Mouse (Mus musculus): ENCODE measurements around the gene Kctd12b. TPM values are rescaled to one million over a fixed set of nuclear protein-coding genes. Genes with fewer than 3 reads are reported as not detected.
A peak's percentile ranks its signal among the peaks of the same experiment; 100 is the strongest.
"Not testable (repeated sequence)": the region's sequence is repeated elsewhere in the genome, so short reads cannot be mapped to it uniquely, and the experiment has no call there.

Kctd12b gene
- 8.3 to 10.5 TPM (median 9.2 TPM) in 3 replicates for total RNA-seq (2017)

DNA sequence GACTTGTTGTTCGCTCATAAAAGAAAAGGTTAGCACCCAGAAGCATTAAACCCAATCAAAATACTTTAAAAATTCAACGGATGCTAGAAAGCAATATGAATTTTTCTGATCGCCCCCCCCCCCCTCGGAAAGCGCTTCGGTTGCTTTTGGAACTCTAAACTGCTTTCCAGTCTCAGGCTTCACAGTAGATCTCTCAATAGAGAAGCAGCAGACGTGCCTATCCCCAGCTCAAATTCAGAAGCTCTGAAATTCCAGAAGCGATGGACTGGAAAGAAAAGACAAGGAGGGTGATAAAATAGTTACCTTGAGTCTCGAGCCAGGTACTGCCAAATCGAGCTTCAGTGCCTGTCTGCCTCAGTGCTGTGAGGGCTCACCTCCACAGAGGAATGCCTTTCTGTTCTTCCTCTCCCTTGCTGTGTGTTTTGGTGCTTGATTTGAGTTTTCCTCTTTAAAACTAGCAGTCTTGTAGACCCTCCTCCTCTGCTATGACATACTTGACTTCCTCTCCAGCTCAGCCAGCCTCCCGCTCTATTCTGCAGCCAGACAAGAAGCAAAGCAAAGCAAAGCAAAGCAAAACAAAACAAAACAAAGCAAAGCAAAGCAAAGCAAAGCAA is at the start of gene Kctd12b:
Gene Kctd12b, minus strand, starts transcription at position 610 of the 614 bp plus-strand sequence.
- no peak for ATAC-seq (replicated peaks; ENCODE audit: insufficient number of reproducible peaks, low FRiP score, low TSS enrichment, poor library complexity, severe bottlenecking)

DNA sequence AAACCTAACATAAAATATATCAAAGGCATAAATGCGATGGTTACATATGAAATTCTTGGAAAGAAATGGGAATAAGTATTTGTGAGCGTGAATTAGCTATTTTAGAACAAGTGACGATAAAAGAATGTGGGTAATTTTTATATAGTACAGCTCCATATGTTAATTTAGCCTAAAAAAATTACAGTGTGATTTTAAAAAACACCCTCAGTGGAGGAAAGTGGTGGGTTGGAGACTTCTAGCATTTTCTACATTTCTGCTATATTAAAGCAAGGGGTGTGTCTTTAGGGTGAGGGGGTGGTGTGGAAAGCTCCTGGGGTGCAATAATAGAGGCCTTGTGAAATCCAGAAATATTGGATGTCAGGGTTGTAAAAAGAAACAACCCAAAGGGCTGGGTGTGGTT is 46.3 kb upstream of the Kctd12b start:
- ATAC-seq (replicated peaks; ENCODE audit: insufficient number of reproducible peaks, low FRiP score, low TSS enrichment, poor library complexity, severe bottlenecking), result no peak

DNA sequence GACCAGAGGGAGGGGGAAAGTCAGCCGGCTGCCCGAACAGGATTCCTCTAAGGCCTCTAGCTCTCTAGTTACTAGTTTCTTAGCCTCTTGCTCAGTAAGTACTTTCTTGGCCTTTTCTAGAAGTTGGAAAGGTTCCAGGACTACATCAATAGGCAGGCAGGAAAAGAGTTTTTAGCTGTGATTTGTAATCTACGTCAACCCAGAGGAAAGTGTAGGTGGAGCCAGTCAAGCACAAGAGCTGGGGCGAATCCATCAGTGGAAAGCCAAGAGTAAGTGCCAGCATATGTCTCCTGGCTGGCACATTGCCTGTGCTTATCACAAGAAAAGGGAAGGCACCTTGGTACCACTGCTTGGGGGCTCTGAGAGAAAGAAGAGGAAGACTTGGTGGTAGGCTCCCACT is 39.5 kb upstream of the Kctd12b start:
- no peak for ATAC-seq (replicated peaks; ENCODE audit: insufficient number of reproducible peaks, low FRiP score, low TSS enrichment, poor library complexity, severe bottlenecking)

DNA sequence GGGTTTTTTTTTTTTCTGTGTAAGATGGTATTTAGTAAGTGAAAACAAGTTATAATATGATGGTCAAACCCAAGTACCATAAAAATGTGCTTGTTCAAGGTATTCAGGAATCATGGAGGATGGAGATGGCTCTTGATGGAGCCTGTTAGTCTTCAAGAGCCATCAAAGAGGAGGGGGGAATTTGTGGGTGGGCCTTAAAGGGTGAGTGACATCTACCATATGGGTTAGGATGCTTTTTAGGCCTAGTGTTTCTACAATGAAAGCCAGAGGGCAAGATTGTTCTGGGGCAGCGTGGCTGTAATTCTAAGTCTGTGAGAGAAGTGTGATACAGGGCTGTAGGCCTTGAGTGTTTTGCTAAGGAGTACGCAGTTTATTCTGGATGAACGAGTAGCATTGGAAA is 28.2 kb upstream of the Kctd12b start:
- no peak for ATAC-seq (replicated peaks; ENCODE audit: insufficient number of reproducible peaks, low FRiP score, low TSS enrichment, poor library complexity, severe bottlenecking)

DNA sequence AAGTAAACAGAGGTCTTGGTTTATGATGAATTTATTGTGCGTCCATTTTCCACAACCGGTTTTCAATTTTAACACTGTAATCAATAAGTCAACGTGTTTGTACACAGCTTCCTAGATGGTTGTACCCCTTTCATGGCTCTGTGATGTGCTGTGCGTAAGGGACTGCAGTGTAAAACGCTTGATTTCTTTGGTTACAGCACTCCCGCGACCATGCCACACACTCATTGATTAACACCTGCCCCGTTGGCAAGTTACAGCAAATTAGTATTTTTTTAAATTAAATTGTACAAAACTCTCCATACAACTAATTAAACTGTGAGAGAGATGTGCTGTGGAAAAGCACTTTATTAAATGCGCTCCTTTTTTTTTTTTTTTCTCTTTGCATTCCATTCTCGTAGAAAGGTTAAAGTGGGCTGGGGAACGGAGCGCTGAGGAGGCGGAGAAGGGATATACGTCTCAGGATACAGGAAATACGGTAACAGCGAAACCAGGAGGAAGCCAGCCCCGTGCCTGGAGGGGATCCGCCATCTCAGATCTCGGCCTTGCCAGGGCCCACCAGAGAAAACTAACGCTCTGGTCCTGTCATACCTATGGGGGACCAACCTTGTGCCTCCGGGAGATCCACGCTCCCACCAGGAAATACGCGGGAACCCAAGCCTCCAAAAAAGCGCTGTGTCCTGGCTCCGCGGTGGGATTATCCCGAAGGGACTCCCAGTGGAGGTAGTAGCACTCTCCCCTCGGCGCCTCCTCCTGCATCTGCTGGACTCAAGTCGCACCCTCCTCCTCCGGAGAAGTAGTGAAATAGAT is 27.1 kb upstream of the Kctd12b start, which contains the start of gene Nbdy:
Gene Nbdy, plus strand, starts transcription at position 481 of the 807 bp plus-strand sequence.
- 0 out of 2 replicates have a peak, but pooled peaks have one; percentile 56 for ATAC-seq (replicated peaks; ENCODE audit: insufficient number of reproducible peaks, low FRiP score, low TSS enrichment, poor library complexity, severe bottlenecking)

DNA sequence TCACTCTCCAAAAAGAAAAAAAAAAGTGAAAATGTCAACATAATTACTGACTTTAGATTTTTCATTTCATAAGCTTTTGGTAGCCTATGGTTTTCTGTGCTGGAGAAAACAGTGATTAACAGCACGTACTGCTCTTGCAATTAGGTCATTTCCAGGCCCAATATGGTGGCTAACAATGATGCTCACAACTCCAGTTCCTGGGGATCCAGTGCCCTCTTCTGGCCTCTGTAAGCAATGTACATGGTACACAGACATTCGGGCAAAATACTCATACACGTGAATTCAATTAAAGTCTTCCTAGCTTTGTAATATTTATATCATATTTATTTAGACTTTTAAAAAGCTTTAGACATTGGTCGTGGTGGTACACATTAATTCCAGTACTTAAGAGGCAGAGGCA is 23.4 kb upstream of the Kctd12b start:
- ATAC-seq (replicated peaks; ENCODE audit: insufficient number of reproducible peaks, low FRiP score, low TSS enrichment, poor library complexity, severe bottlenecking), result 0 out of 2 replicates have a peak, but pooled peaks have one; percentile 50

DNA sequence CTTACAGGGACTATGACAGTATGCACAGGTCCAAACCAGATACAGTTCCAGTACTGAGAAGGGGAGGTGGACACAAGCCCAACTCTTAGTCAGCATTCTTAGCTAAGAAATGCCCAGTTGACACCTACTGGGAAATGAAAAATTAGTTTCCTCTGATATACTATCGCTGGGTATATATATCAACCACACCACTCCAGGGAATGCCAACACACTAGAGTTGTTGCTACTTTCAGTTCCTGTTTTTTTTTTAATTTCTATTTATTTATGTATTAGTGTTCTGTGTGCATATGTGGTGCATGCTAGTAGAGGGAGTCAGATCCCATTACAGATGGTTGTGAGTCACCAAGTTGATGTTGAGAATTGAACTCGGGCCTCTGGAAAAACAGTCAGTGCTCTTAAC is 20.5 kb upstream of the Kctd12b start:
- no peak for ATAC-seq (replicated peaks; ENCODE audit: insufficient number of reproducible peaks, low FRiP score, low TSS enrichment, poor library complexity, severe bottlenecking)

DNA sequence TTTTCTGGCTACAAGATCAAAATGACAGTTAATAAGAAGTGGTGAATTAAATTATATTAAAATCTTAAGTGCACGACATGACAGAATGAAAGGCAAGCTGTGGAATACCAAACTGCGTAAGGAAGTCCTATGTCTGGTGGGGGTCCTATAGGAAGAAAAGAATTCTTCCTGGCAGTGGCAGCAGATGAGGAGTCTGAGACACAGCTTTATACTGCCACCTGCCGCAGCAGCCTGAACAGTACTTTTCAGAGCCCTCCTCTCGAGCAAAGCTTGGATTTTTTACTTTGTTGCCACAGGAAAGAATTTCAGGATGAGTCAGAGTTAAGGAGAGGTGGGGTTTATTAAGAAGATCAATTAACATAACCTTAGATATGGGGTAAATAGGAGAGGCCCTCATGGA is 11.5 kb upstream of the Kctd12b start:
- no peak for ATAC-seq (replicated peaks; ENCODE audit: insufficient number of reproducible peaks, low FRiP score, low TSS enrichment, poor library complexity, severe bottlenecking)

DNA sequence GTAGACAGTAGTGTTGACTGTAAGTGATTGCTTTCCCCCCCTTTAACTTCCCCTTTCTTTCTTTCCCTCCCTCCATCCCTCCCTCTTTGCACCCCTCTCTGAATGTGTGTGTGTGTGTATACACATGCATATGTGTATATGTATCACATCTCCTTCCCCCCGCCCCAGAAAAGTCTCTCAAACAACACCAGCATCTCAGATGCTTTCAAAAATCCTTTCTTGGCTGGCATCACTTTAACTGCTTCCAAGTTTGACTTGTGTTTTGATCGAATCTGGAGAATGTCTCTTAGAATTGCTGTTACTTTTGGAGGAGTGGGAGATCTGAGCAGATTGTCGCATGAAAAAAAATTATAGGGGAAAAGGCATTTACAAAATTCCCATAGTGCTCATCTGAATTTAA is 4.3 kb upstream of the Kctd12b start:
- no peak for ATAC-seq (replicated peaks; ENCODE audit: insufficient number of reproducible peaks, low FRiP score, low TSS enrichment, poor library complexity, severe bottlenecking)

DNA sequence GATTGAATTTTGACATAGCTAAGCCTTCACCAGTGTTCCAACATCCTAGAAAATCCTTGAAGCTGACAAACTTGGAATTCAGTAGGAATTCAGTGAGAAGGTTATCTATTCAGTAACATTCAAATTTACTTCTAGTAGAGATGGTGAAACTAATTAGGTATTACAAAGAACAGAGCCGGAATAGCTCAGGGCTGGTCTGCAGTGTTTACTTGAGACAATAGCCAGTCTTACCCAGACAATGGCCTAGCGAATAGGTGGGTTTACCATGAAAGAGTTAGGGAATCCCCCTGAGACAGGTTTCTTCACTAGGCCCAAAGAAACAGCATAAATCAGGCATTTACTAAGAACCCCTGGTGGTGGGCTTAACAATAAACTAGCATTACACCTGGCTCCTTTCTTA is 28.0 kb downstream of the Kctd12b start:
- not testable (repeated sequence) for ATAC-seq (replicated peaks; ENCODE audit: insufficient number of reproducible peaks, low FRiP score, low TSS enrichment, poor library complexity, severe bottlenecking)

DNA sequence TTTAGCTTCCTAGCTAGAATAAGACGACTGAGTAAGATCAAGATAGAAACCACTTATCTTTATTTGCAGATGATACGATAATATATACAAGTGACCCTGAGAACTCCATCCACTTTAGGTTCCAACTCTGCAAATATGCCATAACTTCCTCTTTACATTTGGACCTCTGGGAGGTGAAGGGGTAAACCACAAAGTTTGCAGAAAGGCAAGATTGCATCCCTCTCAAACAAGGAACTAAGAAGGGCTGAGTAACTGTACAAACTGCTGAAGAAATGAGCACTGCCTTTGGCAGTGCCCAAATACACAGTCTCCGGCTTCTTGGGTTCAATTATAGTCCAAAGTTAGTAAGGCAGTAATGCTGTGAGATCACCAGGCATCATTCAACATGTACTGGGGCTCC is 31.3 kb downstream of the Kctd12b start:
- ATAC-seq (replicated peaks; ENCODE audit: insufficient number of reproducible peaks, low FRiP score, low TSS enrichment, poor library complexity, severe bottlenecking), result peak; percentile 76

DNA sequence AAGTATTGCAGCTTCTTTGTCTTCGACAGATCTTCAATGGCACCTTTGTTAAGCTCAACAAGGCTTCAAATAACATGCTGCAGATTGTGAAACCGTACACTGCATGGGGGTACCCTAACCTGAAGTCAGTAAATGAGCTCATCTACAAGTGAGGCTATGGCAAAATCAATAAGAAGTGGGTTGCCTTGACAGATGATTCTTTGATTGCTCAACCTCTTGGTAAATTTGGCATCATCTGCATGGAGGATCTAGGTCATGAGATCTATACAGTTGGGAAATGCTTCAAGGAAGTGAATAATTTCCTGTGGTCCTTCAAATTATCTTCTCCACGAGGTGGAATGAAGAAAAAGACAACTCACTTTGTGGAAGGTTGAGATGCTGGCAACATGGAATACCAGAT is 39.2 kb downstream of the Kctd12b start:
- ATAC-seq (replicated peaks; ENCODE audit: insufficient number of reproducible peaks, low FRiP score, low TSS enrichment, poor library complexity, severe bottlenecking), result no peak

DNA sequence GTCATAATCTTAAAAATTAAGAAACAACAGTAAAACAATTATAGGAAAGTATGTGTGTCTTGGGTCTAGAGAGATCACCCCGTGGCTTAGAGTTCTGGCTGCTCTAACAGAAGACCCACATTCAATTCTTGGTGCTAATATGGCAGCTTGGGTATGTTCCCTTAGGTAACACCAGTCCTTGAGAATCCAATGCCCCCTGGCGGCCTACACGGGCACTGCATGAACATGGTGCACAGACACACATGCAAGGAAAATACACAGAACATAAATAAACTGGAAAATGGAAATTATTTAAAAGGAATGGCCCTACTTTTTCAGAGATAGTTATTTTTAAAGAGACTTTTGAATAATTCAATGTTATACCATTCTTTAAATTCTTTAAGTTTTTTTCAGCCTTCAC is 55.6 kb downstream of the Kctd12b start:
- ATAC-seq (replicated peaks; ENCODE audit: insufficient number of reproducible peaks, low FRiP score, low TSS enrichment, poor library complexity, severe bottlenecking), result no peak

DNA sequence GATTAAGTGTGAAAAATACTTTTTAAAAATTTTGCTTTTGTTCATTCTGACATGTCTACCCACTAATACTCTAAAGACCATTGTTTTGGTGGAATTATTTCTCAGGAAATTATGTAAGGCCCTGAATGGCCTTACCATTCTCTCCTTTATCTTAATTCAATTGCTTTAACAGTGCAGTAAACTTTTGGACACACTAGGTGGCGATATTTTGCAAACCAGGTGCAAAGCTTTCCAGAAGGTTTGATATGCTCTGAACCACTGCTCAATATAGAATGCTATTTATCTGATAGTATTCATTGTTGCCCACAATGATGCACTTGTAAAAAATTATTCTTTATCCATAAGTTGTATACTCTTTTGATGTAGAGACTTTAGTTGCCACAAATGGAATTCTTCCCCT is 59.9 kb downstream of the Kctd12b start:
- ATAC-seq (replicated peaks; ENCODE audit: insufficient number of reproducible peaks, low FRiP score, low TSS enrichment, poor library complexity, severe bottlenecking), result no peak

Other genes with a start within 250 kb of the Kctd12b start
- gene Ubqln2, start 198.2 kb downstream of the Kctd12b start, total RNA-seq (2017), result 3.8 to 8.3 TPM (median 8.0 TPM) in 3 replicates
- gene Cypt3, start 137.8 kb downstream of the Kctd12b start, total RNA-seq (2017), result not detected in 3 replicates
- 7.3 to 12.3 TPM (median 9.9 TPM) in 3 replicates for gene Nbdy, start 27.2 kb upstream of the Kctd12b start, total RNA-seq (2017)
- gene Spin2c, start 135.8 kb upstream of the Kctd12b start, total RNA-seq (2017), result 0.53 to 10.9 TPM in 2 of 3 replicates, not detected in the other

Measured in monocyte, adult 5-6 weeks (primary cell).